Mouse (Mus musculus) retina, postnatal 7 days (tissue): ENCODE results near the gene Cinp.

Source experiments
- DNase-seq: peaks from one replicate; pipeline ENCODE4 v3.0.0-alpha.2; 2012; ENCODE audit warnings: low read depth, low spot score

Gene Cinp

GRCm38 (mm10) chr12:110835182-110835581 is 53.8 kb downstream of the Cinp start:
- no peak for DNase-seq

GRCm38 (mm10) chr12:110830293-110831024 is 58.5 kb downstream of the Cinp start:
- DNase-seq: no peak

GRCm38 (mm10) chr12:110828908-110829307 is 60.0 kb downstream of the Cinp start:
- no peak for DNase-seq
